Mouse (Mus musculus) heart, embryonic 11.5 days (tissue): ENCODE measurements around the gene Trim71. TPM values are rescaled to one million over a fixed set of nuclear protein-coding genes. Genes with fewer than 3 reads are reported as not detected.
"Not testable (repeated sequence)": the region's sequence is repeated elsewhere in the genome, so short reads cannot be mapped to it uniquely, and the experiment has no call there.

Experiments used
- ATAC-seq: fragments of 200-750 bp; cut with Nextera tagmentation; replicated peaks from 2 replicates; pipeline ENCODE4 v1.8.0; 2017; ENCODE audit warnings: moderate library complexity; ENCODE audit not compliant: insufficient number of reproducible peaks, low FRiP score, low TSS enrichment
- H3K27ac ChIP-seq: fragments of 300-500 bp; sonication (generic); 2 replicates; pipeline ENCODE4 v1.5.1; 2014; ENCODE audit warnings: mild to moderate bottlenecking, low read depth, low read length
- H3K27me3 ChIP-seq: fragments of 300-500 bp; sonication (generic); 2 replicates; pipeline ENCODE4 v1.6.1; 2014; ENCODE audit warnings: mild to moderate bottlenecking, low read length, mixed read lengths; ENCODE audit not compliant: control insufficient read depth, insufficient read depth
- H3K36me3 ChIP-seq: fragments of 300-500 bp; sonication (generic); 2 replicates; pipeline ENCODE4 v1.6.1; 2014; ENCODE audit warnings: mild to moderate bottlenecking, low read length, moderate library complexity, mixed read lengths; ENCODE audit not compliant: control insufficient read depth, insufficient read depth
- H3K4me1 ChIP-seq: fragments of 300-500 bp; sonication (generic); 2 replicates; pipeline ENCODE4 v1.6.1; 2014; ENCODE audit warnings: low read length; ENCODE audit not compliant: control insufficient read depth, insufficient read depth
- H3K4me2 ChIP-seq: fragments of 300-500 bp; sonication (generic); 2 replicates; pipeline ENCODE4 v1.6.1; 2014; ENCODE audit warnings: mild to moderate bottlenecking, moderate library complexity
- H3K4me3 ChIP-seq: fragments of 300-500 bp; sonication (generic); 2 replicates; pipeline ENCODE4 v1.5.1; 2014; ENCODE audit warnings: low read depth, low read length
- H3K9ac ChIP-seq: fragments of 300-500 bp; sonication (generic); 2 replicates; pipeline ENCODE4 v1.6.1; 2014; ENCODE audit warnings: mild to moderate bottlenecking, low read depth, low read length, moderate library complexity
- H3K9me3 ChIP-seq: fragments of 300-500 bp; sonication (generic); replicated peaks from 2 replicates; pipeline ENCODE4 v1.6.1; 2016; ENCODE audit warnings: low read length; ENCODE audit not compliant: control insufficient read depth
- WGBS: fragments of 180-500 bp; shearing (Covaris S2); extraction: QIAGEN DNeasy Blood & Tissue Kit; methylation state at CpG from one replicate; pipeline ENCODE4 v1.1.7; 2014; ENCODE audit not compliant: insufficient replicate concordance; 5-methylcytosine and 5-hydroxymethylcytosine counted together
- polyA plus RNA-seq: library from polyadenylated mRNA; unstranded; fragments of >200 nt; fragmentation: Nextera tagmentation; extraction: Ambion mirVana; gene quantifications from 2 replicates; pipeline ENCODE4 v1.2.1, GENCODE M21; 2014

The Trim71 gene
- polyA plus RNA-seq, 1 experiment from 2014 or later = 1.1 TPM

GRCm38 (mm10) chr9:114525891-114526290 is 38.3 kb downstream of the Trim71 start:
- Histone ChIP-seq H3K4me2 (peak overlapping the region; percentile 56), H3K27ac (peak overlapping the region; percentile 75), H3K36me3 (no peaks in the 10 kb centered on the region), H3K9ac (peak overlapping the region; percentile 34), H3K4me3 (no peak overlapping the region), H3K4me1 (peaks cover 30% of the 10 kb centered on the region), H3K9me3 (no peaks in the 10 kb centered on the region), H3K27me3 (no peaks in the 10 kb centered on the region)
- no peak for ATAC-seq
- WGBS = 17% methylated on average over 7 of the region's 8 CpGs

DNA sequence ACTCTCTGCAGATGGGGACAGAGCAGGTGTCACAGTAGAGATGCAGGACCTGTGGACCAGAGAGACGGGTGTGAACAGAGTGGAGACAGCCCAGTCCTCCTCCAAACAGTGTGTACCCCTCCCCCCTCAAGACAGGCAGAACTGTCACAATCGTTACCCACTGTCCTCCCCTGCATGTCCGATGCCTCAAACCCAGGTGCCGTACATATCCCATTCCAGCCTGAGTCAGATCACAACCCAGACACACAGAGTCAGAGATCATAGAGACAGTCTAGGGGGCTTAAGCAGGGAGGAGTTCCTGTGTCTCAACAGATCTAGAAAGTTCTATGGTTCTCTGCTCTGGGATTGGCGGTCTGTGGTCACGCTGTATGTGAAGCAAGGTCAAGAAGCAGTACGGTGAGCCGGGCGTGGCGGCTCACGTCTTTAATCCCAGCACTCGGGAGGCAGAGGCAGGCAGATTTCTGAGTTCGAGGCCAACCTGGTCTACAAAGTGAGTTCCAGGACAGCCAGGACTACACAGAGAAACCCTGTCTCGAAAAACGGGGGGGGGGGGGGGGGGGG is 39.0 kb downstream of the Trim71 start:
- H3K27me3 ChIP-seq = no peaks in the 10 kb centered on the region
- no peak overlapping the region for H3K27ac ChIP-seq
- H3K4me1 ChIP-seq = peaks cover 24% of the 10 kb centered on the region
- no peak for ATAC-seq
- H3K4me3 ChIP-seq = no peak overlapping the region
- no peaks in the 10 kb centered on the region for H3K9me3 ChIP-seq
- WGBS = 88% methylated on average over 12 of the region's 15 CpGs
- H3K9ac ChIP-seq = no peak overlapping the region
- H3K4me2 ChIP-seq = no peak overlapping the region
- no peaks in the 10 kb centered on the region for H3K36me3 ChIP-seq

DNA sequence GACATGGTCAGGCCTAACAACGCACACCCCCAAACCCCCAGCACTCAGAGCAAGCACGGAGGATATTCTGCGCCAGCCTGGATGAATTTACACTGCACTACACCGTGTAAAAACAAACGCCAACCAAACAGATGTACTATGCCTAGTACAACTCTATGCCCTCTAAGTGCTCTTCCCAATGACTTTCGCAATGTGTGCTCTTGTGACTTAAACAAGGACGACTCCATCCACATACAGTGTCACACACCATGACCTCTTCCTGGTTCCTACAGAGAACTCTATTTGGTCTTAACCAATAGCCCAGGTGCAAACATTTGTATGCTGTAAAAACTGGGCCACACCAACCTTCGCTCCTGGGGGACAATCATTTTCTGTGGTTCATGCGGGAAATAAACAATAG is 41.7 kb downstream of the Trim71 start:
- no peaks in the 10 kb centered on the region for H3K27me3 ChIP-seq
- no peak overlapping the region for H3K27ac ChIP-seq
- no peaks in the 10 kb centered on the region for H3K9me3 ChIP-seq
- H3K4me2 ChIP-seq = no peak overlapping the region
- no peak overlapping the region for H3K4me3 ChIP-seq
- H3K36me3 ChIP-seq = no peaks in the 10 kb centered on the region
- H3K4me1 ChIP-seq = peaks cover 18% of the 10 kb centered on the region
- ATAC-seq = no peak
- 88% methylated on average over 9 of the region's 9 CpGs for WGBS
- no peak overlapping the region for H3K9ac ChIP-seq

DNA sequence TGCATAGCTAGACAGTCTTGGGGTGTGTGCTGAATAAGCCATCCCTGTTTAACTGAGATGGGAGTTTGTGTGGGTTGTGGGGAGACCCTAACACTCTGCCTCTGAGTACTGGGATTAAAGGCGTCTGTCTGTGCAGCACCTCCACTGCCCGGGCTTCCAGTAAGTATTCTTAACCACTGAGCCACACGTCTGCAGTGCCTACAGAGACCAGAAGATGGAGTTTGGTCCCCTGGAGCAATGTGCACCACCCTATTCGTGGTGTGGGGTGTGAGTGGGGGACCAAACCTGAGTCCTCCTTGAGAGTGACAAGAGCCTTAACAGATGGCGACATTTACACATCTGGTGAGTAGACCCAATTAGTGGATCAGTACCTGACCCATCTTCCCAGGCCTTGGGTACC is 42.1 kb downstream of the Trim71 start:
- H3K4me3 ChIP-seq = no peak overlapping the region
- H3K36me3 ChIP-seq = no peaks in the 10 kb centered on the region
- peaks cover 17% of the 10 kb centered on the region for H3K4me1 ChIP-seq
- H3K4me2 ChIP-seq = no peak overlapping the region
- 53% methylated on average over 5 of the region's 5 CpGs for WGBS
- ATAC-seq = no peak
- no peaks in the 10 kb centered on the region for H3K27me3 ChIP-seq
- H3K9me3 ChIP-seq = no peaks in the 10 kb centered on the region
- no peak overlapping the region for H3K9ac ChIP-seq
- H3K27ac ChIP-seq = no peak overlapping the region

DNA sequence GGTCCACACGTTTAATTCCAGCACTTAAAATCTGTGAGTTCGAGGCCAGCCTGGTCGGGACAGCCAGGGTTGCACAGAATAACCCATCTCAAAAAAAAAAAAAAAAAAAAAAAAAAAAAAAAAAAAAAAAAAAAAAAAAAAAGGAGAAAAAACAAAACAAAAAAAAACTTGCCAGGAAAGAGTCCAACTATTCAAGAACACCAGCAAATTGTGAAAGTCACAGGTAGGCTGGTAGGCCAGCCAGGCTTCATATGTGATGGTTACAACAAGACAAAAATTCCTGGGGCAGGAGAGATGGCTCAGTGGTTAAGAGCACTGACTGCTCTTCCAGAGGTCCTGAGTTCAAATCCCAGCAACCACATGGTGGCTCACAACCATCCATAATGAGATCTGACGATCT is 43.6 kb downstream of the Trim71 start:
- not testable (repeated sequence) for H3K4me1 ChIP-seq, H3K27ac ChIP-seq, H3K4me2 ChIP-seq, H3K9ac ChIP-seq, H3K27me3 ChIP-seq, ATAC-seq, H3K9me3 ChIP-seq, H3K4me3 ChIP-seq, H3K36me3 ChIP-seq
- 61% methylated on average over 4 of the region's 4 CpGs for WGBS

DNA sequence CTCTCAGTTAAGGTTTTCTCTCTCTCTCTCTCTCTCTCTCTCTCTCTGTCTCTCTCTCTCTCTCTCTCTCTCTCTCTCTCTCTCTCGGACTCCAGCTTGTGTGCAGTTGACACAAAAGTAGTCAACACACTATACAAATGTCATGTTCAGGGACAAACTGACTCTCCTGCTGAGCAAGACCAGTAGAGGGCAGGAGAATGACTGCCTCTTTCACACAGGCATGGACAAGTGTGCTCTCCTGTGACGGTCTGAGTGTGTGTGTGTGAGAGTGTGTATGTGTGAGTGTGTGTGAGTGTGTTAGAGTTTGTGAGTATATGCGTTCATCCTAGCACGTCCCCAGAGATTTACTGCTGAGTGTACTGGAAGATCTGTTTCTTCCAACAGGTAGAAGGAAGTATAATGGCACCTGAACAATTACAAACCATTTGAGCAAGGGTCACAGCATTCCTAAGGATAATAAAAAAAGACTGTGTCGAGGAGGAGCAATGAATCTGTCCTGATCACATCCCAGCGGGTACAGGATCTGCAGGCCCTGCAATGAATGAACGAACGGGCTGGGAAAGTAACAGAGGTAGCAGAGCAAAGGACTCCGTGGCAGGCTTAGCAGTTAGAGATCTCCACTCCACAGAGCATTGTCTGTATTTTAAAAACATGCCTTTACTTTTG is 45.2 kb downstream of the Trim71 start:
- Histone ChIP-seq H3K36me3 (peaks cover 2% of the 10 kb centered on the region), H3K4me1 (peaks cover 11% of the 10 kb centered on the region), H3K9me3 (no peaks in the 10 kb centered on the region), H3K4me3 (no peak overlapping the region), H3K27me3 (no peaks in the 10 kb centered on the region), H3K9ac (no peak overlapping the region), H3K4me2 (no peak overlapping the region), H3K27ac (no peak overlapping the region)
- no peak for ATAC-seq
- WGBS = 69% methylated on average over 9 of the region's 9 CpGs

- ATAC-seq = no peak
- 74% methylated on average over 13 of the region's 13 CpGs for WGBS
- no peak overlapping the region for H3K4me2 ChIP-seq
- H3K36me3 ChIP-seq = peaks cover 12% of the 10 kb centered on the region
- peaks cover 3% of the 10 kb centered on the region; the same call in 1 of the 2 replicates for H3K9me3 ChIP-seq
- no peaks in the 10 kb centered on the region for H3K27me3 ChIP-seq
- 0 out of 2 replicates have a peak overlapping the region, but pooled peaks have one; percentile 50 for H3K9ac ChIP-seq
- no peak overlapping the region for H3K4me3 ChIP-seq
- H3K27ac ChIP-seq = no peak overlapping the region
- H3K4me1 ChIP-seq = peaks cover 11% of the 10 kb centered on the region
Observed at GRCm38 (mm10) chr9:114517924-114518497, 46.2 kb downstream of the Trim71 start.

- H3K27me3 ChIP-seq = no peaks in the 10 kb centered on the region
- 0 out of 2 replicates have a peak within 1 kb of the TSS, but pooled peaks have one; percentile 19 for H3K27ac ChIP-seq
- H3K4me1 ChIP-seq = peaks cover 11% of the 10 kb centered on the region
- H3K4me3 ChIP-seq = no peak within 1 kb of the TSS
- H3K36me3 ChIP-seq = peaks cover 20% of the 10 kb centered on the region
- peaks cover 7% of the 10 kb centered on the region for H3K9me3 ChIP-seq
- 54% methylated on average over 11 of the region's 11 CpGs for WGBS
- peak within 1 kb of the TSS; percentile 33 for H3K4me2 ChIP-seq
- no peak for ATAC-seq
- peak within 1 kb of the TSS; percentile 7; the same call in 1 of the 2 replicates for H3K9ac ChIP-seq
Observed at GRCm38 (mm10) chr9:114515364-114515763, 48.8 kb downstream of the Trim71 start, which contains the start of gene C130032M10Rik. Gene C130032M10Rik, plus strand, starts transcription at chr9:114515697.
